Mouse (Mus musculus) neural tube, embryonic 12.5 days (tissue): Measurements from ENCODE around the gene Mtmr4. TPM values are rescaled to one million over a fixed set of nuclear protein-coding genes. Genes with fewer than 3 reads are reported as not detected.

Experiments
- ATAC-seq: fragments of 200-750 bp; cut with Nextera tagmentation; 2 replicates; pipeline ENCODE4 v1.8.0; 2017; ENCODE audit warnings: low read depth, mild to moderate bottlenecking, moderate TSS enrichment, moderate library complexity; ENCODE audit not compliant: low FRiP score
- H3K27ac ChIP-seq: fragments of 300-500 bp; sonication (generic); 2 replicates; pipeline ENCODE4 v1.5.1; 2016
- H3K27me3 ChIP-seq: fragments of 300-500 bp; sonication (generic); replicated peaks from 2 replicates; pipeline ENCODE4 v1.6.1; 2016; ENCODE audit warnings: mild to moderate bottlenecking
- H3K36me3 ChIP-seq: fragments of 300-500 bp; sonication (generic); 2 replicates; pipeline ENCODE4 v1.6.1; 2016; ENCODE audit warnings: mild to moderate bottlenecking
- H3K4me1 ChIP-seq: fragments of 300-500 bp; sonication (generic); 2 replicates; pipeline ENCODE4 v1.6.1; 2016
- H3K4me2 ChIP-seq: fragments of 300-500 bp; sonication (generic); replicated peaks from 2 replicates; pipeline ENCODE4 v1.6.1; 2016; ENCODE audit warnings: mild to moderate bottlenecking
- H3K4me3 ChIP-seq: fragments of 300-500 bp; sonication (generic); 2 replicates; pipeline ENCODE4 v1.5.1; 2016
- H3K9ac ChIP-seq: fragments of 300-500 bp; sonication (generic); 2 replicates; pipeline ENCODE4 v1.6.1; 2016; ENCODE audit warnings: mild to moderate bottlenecking
- H3K9me3 ChIP-seq: fragments of 300-500 bp; sonication (generic); 2 replicates; pipeline ENCODE4 v1.6.1; 2016; ENCODE audit warnings: mild to moderate bottlenecking
- WGBS: fragments of 180-500 bp; shearing (Covaris S2); methylation state at CpG from one replicate; pipeline ENCODE4 v1.1.7; 2016; 5-methylcytosine and 5-hydroxymethylcytosine counted together
- polyA plus RNA-seq: library from polyadenylated mRNA; unstranded; fragments of >200 nt; fragmentation: Nextera tagmentation; extraction: Ambion mirVana; gene quantifications from 2 replicates; pipeline ENCODE4 v1.2.1, GENCODE M21; 2016

Gene Mtmr4
- polyA plus RNA-seq, 1 experiment from 2014 or later = 77.4 TPM

DNA sequence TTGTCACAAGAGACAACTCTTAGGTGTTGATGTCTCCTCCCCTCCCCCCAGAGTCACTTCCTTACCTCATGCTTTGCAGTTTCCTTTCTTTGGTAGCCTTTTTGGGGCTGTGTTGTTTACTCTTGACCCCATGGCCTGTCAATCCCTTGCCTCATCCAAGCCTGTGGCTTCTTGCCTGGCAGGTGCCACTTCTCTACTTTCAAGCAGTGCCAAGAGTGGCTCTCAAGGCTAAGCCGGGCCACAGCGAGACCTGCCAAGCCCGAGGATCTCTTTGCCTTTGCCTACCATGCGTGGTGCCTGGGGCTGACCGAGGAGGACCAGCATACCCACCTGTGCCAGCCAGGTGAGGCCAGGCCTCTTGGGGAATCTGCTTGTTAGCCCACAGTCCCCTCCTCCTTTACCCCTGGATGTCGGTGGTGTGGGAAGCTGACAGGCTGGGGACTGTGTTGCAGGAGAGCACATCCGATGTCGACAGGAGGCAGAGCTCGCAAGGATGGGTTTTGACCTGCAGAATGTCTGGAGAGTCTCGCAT lies 8.4 kb downstream of the Mtmr4 start:
- 95% methylated on average over 10 of the region's 10 CpGs for WGBS
- Histone ChIP-seq H3K9me3 (no peaks in the 10 kb centered on the region), H3K27me3 (no peaks in the 10 kb centered on the region), H3K36me3 (peaks cover 85% of the 10 kb centered on the region), H3K4me2 (no peak overlapping the region), H3K27ac (no peak overlapping the region), H3K4me3 (no peak overlapping the region), H3K4me1 (peaks cover 16% of the 10 kb centered on the region), H3K9ac (no peak overlapping the region)
- ATAC-seq = no peak

- Histone ChIP-seq H3K4me2 (no peak overlapping the region), H3K27me3 (no peaks in the 10 kb centered on the region), H3K9me3 (no peaks in the 10 kb centered on the region), H3K36me3 (peaks cover 96% of the 10 kb centered on the region), H3K9ac (no peak overlapping the region), H3K27ac (no peak overlapping the region), H3K4me3 (no peak overlapping the region), H3K4me1 (peaks cover under 1% of the 10 kb centered on the region)
- no peak for ATAC-seq
- WGBS = 94% methylated on average over 9 of the region's 9 CpGs
Measured at GRCm38 (mm10) chr11:87602234-87602633, 10.3 kb downstream of the Mtmr4 start.

- no peak for ATAC-seq
- H3K4me3 ChIP-seq = no peak overlapping the region
- no peak overlapping the region for H3K9ac ChIP-seq
- no peaks in the 10 kb centered on the region for H3K9me3 ChIP-seq
- H3K27ac ChIP-seq = no peak overlapping the region
- H3K4me1 ChIP-seq = no peaks in the 10 kb centered on the region
- no peaks in the 10 kb centered on the region for H3K27me3 ChIP-seq
- no peak overlapping the region for H3K4me2 ChIP-seq
- H3K36me3 ChIP-seq = peaks cover 95% of the 10 kb centered on the region
- 100% methylated on average over 2 of the region's 2 CpGs for WGBS
Measured at GRCm38 (mm10) chr11:87603571-87603970, 11.6 kb downstream of the Mtmr4 start.

DNA sequence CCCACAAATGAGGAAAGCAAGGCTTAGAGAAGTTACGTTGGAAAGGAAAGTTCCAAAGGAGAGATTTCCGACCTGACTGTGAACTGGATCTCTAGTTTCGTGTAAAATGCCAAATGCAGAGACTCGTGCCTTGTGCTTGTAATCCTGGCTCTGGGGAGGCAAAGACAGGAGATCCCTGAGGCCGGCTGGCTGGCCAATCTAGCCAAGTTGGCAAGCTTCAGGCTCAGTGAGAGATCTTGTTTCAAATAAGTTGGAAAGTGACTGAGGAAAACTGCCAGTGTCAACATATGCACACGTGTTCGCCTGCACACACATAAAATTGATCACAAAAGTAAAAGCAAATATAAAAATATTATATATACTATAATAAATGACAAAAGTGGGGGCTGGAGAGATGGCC lies 17.3 kb downstream of the Mtmr4 start:
- Histone ChIP-seq H3K27me3 (no peaks in the 10 kb centered on the region), H3K27ac (no peak overlapping the region), H3K9me3 (no peaks in the 10 kb centered on the region), H3K9ac (no peak overlapping the region), H3K36me3 (peaks cover 92% of the 10 kb centered on the region), H3K4me1 (no peaks in the 10 kb centered on the region), H3K4me2 (no peak overlapping the region), H3K4me3 (no peak overlapping the region)
- 93% methylated on average over 7 of the region's 7 CpGs for WGBS
- ATAC-seq = no peak

GRCm38 (mm10) chr11:87611547-87611946 lies 19.6 kb downstream of the Mtmr4 start:
- Histone ChIP-seq H3K4me2 (no peak overlapping the region), H3K9me3 (peaks cover under 1% of the 10 kb centered on the region; the same call in 1 of the 2 replicates), H3K36me3 (peaks cover 92% of the 10 kb centered on the region), H3K27ac (no peak overlapping the region), H3K27me3 (no peaks in the 10 kb centered on the region), H3K4me3 (no peak overlapping the region), H3K9ac (no peak overlapping the region), H3K4me1 (no peaks in the 10 kb centered on the region)
- no peak for ATAC-seq
- WGBS = 94% methylated on average over 9 of the region's 9 CpGs

- Histone ChIP-seq H3K4me3 (no peak overlapping the region), H3K4me2 (no peak overlapping the region), H3K27ac (no peak overlapping the region), H3K36me3 (peaks cover 91% of the 10 kb centered on the region), H3K9me3 (peaks cover 6% of the 10 kb centered on the region; the same call in 1 of the 2 replicates), H3K9ac (no peak overlapping the region), H3K4me1 (no peaks in the 10 kb centered on the region), H3K27me3 (no peaks in the 10 kb centered on the region)
- no peak for ATAC-seq
- 94% methylated on average over 7 of the region's 7 CpGs for WGBS
Measured at GRCm38 (mm10) chr11:87613972-87614371, 22.0 kb downstream of the Mtmr4 start.

DNA sequence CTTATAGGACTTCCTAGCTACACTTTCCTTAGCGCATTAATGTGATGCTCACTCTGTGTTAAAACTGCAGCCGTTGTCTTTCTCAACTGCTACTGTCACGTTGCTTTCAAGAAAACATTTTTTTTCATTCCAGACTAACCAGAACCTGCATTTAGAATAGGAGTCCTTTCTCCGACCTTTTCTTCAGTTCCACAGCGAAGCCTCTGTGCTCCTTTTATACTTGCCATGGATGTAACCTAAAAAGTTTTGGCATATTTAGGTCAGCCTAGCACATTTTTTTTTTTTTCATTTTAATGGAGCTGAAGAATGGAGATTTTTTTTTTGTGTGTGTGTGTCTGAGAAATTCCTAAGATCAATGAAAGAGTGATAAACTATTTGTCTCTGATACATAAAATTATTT lies 23.6 kb downstream of the Mtmr4 start:
- peaks cover 6% of the 10 kb centered on the region; the same call in 1 of the 2 replicates for H3K9me3 ChIP-seq
- no peaks in the 10 kb centered on the region for H3K4me1 ChIP-seq
- ATAC-seq = no peak
- WGBS = 94% methylated on average over 5 of the region's 5 CpGs
- H3K4me2 ChIP-seq = no peak overlapping the region
- no peak overlapping the region for H3K27ac ChIP-seq
- no peak overlapping the region for H3K4me3 ChIP-seq
- H3K36me3 ChIP-seq = peaks cover 79% of the 10 kb centered on the region
- H3K27me3 ChIP-seq = no peaks in the 10 kb centered on the region
- H3K9ac ChIP-seq = no peak overlapping the region

- H3K9ac ChIP-seq = no peak overlapping the region
- H3K9me3 ChIP-seq = peaks cover 6% of the 10 kb centered on the region; the same call in 1 of the 2 replicates
- no peak overlapping the region for H3K4me3 ChIP-seq
- H3K27ac ChIP-seq = no peak overlapping the region
- peaks cover 74% of the 10 kb centered on the region for H3K36me3 ChIP-seq
- no peaks in the 10 kb centered on the region for H3K4me1 ChIP-seq
- no peak for ATAC-seq
- WGBS = 99% methylated on average over 2 of the region's 2 CpGs
- no peaks in the 10 kb centered on the region for H3K27me3 ChIP-seq
- H3K4me2 ChIP-seq = no peak overlapping the region
Measured at GRCm38 (mm10) chr11:87615952-87616351, 24.0 kb downstream of the Mtmr4 start.

DNA sequence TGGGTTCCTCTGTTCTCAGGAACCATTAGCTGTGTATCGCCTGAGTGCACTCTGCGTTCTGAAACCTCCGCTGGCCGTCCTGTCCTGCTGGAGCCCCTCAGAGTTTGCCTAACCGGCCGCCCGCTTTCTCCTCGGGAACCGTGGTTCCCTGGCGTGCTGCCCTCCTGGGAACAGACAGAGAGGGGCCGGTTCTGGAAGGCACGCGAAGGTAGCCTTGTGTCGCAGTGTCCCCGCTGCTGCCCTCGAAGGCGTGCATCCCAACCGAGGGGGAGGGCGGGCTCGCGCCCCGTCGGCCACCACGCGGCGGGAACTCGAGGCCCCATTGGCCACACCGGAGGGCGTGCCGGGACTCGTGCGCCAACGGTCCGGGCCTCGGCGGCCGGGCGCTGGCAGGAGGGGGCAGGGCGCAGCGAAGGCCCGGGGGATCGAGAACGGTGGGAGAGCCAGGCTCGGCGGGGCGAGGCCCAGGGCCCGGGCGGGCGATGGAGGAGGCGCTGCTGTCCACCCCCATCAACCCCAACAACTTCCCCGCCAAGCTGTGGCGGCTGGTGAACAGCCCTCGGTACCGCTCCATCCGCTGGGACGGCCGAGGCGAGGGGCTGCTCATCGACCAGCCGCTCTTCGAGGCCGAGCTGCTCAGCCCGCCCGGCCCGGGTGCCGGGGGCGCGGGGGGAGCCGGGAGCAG lies 25.0 kb downstream of the Mtmr4 start, which contains the start of gene Hsf5:
Gene Hsf5 (plus strand): TSS at position 375 of the 685 bp plus-strand sequence.
- 87% methylated on average over 66 of the region's 69 CpGs for WGBS
- no peak for ATAC-seq

DNA sequence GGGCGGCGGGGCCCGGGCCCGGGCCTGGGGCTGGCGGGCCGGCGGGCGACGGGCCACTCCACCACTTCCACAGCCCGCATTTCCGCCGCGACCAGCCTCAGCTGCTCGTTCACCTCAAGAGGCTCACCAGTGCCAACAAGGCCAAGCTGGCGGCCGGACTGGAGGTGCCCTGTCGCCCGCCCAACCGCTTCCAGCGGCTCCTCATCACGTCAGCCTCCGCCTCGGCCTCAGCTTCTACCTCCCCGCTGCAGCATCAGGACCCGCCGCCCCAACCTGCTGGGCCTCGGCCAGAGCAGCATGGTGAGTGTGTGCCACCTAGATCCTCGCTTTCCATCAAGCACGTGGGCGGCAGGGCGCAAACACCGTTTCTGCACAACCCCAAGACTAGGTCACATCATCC lies 25.6 kb downstream of the Mtmr4 start:
- Histone ChIP-seq H3K9me3 (peaks cover 6% of the 10 kb centered on the region; the same call in 1 of the 2 replicates), H3K9ac (no peak overlapping the region), H3K27ac (no peak overlapping the region), H3K4me3 (no peak overlapping the region), H3K4me1 (no peaks in the 10 kb centered on the region), H3K4me2 (no peak overlapping the region), H3K36me3 (peaks cover 59% of the 10 kb centered on the region), H3K27me3 (no peaks in the 10 kb centered on the region)
- WGBS = 93% methylated on average over 32 of the region's 32 CpGs
- ATAC-seq = no peak

More for the DNA sequence above, 25.0 kb downstream of the Mtmr4 start, which contains the start of gene Hsf5:
- Histone ChIP-seq H3K27me3 (no peaks in the 10 kb centered on the region), H3K9ac (no peak within 1 kb of the TSS), H3K36me3 (peaks cover 65% of the 10 kb centered on the region), H3K4me3 (no peak within 1 kb of the TSS), H3K9me3 (peaks cover 6% of the 10 kb centered on the region; the same call in 1 of the 2 replicates), H3K27ac (no peak within 1 kb of the TSS), H3K4me1 (no peaks in the 10 kb centered on the region), H3K4me2 (no peak within 1 kb of the TSS)

- Histone ChIP-seq H3K27me3 (no peaks in the 10 kb centered on the region), H3K4me2 (no peak overlapping the region), H3K9ac (no peak overlapping the region), H3K27ac (no peak overlapping the region), H3K9me3 (no peaks in the 10 kb centered on the region), H3K4me3 (no peak overlapping the region), H3K4me1 (no peaks in the 10 kb centered on the region), H3K36me3 (peaks cover 36% of the 10 kb centered on the region)
- WGBS = 82% methylated on average over 4 of the region's 4 CpGs
- no peak for ATAC-seq
Measured at GRCm38 (mm10) chr11:87623160-87623559, 31.2 kb downstream of the Mtmr4 start.

DNA sequence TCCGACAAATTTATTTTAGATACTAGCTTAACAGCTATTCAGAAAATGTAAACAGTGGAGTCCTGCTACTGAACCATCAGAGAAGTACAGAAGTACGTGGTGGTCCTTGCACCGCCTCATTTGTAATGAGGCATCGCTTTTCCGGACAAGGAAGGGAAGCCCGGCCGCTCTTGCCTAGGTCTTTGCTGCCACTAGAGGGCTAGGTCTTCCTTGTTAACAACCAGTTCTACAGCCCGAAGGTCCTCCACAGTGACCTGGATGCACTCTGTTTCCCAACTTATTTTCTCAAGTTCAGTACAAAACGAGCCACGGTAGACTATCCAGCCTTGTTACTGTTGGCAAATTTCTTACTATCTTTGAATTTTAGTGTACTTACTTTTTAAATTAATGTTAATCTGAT lies 37.9 kb downstream of the Mtmr4 start:
- WGBS = 36% methylated on average over 10 of the region's 10 CpGs
- no peaks in the 10 kb centered on the region for H3K9me3 ChIP-seq
- H3K4me3 ChIP-seq = no peak overlapping the region
- no peak overlapping the region for H3K27ac ChIP-seq
- H3K9ac ChIP-seq = no peak overlapping the region
- no peak for ATAC-seq
- H3K36me3 ChIP-seq = peaks cover 14% of the 10 kb centered on the region
- no peak overlapping the region for H3K4me2 ChIP-seq
- H3K27me3 ChIP-seq = no peaks in the 10 kb centered on the region
- H3K4me1 ChIP-seq = no peaks in the 10 kb centered on the region

GRCm38 (mm10) chr11:87638793-87639192 lies 46.8 kb downstream of the Mtmr4 start:
- H3K4me1 ChIP-seq = peaks cover 7% of the 10 kb centered on the region
- no peak for ATAC-seq
- H3K27me3 ChIP-seq = no peaks in the 10 kb centered on the region
- peaks cover 5% of the 10 kb centered on the region; the same call in 1 of the 2 replicates for H3K36me3 ChIP-seq
- no peak overlapping the region for H3K27ac ChIP-seq
- H3K9ac ChIP-seq = peak overlapping the region; percentile 69
- H3K4me2 ChIP-seq = peak overlapping the region; percentile 78
- no peaks in the 10 kb centered on the region for H3K9me3 ChIP-seq
- H3K4me3 ChIP-seq = peak overlapping the region; percentile 40
- 15% methylated on average over 2 of the region's 2 CpGs for WGBS
